Mouse (Mus musculus) CH12.LX (cell line): ENCODE measurements at regions not wholly inside any gene's neighbourhood (a gene's known extent, or its start where the extent isn't known, plus 50 kb on each side); places are given as distances from the start of the nearest gene placed in this dataset.

ENCODE experiments used
- DNase-seq: peaks from one replicate; pipeline ENCODE4 v3.0.0-alpha.2; 2013; ENCODE audit errors: extremely low read depth
- H3K27ac ChIP-seq: 2 replicates; pipeline ENCODE4 v1.5.1; 2012; ENCODE audit warnings: low read depth, mild to moderate bottlenecking, control low read depth, moderate library complexity; ENCODE audit not compliant: insufficient read depth
- H3K27me3 ChIP-seq: replicated peaks from 2 replicates; pipeline ENCODE3; 2012; ENCODE audit warnings: inconsistent platforms
- H3K36me3 ChIP-seq, 2 experiments: replicated peaks in 1 of 2; 2 replicates each; pipeline versions ENCODE3 to v1.6.1; 2012; ENCODE audit warnings: inconsistent platforms in 1 of 2, low read length in 1 of 2, mild to moderate bottlenecking in 1 of 2, mixed read lengths in 1 of 2, moderate library complexity in 1 of 2; ENCODE audit not compliant: control insufficient read depth in 1 of 2, insufficient read depth in 1 of 2
- H3K4me1 ChIP-seq, 2 experiments: 2 replicates each; pipeline ENCODE4 v1.6.1; 2012; ENCODE audit warnings: inconsistent platforms in 1 of 2, moderate library complexity in 1 of 2; ENCODE audit not compliant: insufficient read depth in 2 of 2, control insufficient read depth in 1 of 2
- H3K4me2 ChIP-seq: 2 replicates; pipeline ENCODE4 v1.6.1; 2012; ENCODE audit warnings: low read depth, mild to moderate bottlenecking, control low read depth; ENCODE audit not compliant: poor library complexity, insufficient read depth, severe bottlenecking
- H3K4me3 ChIP-seq, 3 experiments: fragments of 150-350 bp in 1 of 3; sonication (generic) in 1 of 3; replicated peaks in 1 of 3; 2 replicates each; pipeline versions ENCODE3 to v1.5.1; 2011 to 2012; ENCODE audit warnings: low read depth in 2 of 3, low read length in 2 of 3, mild to moderate bottlenecking in 2 of 3, moderate library complexity in 2 of 3, control low read depth in 1 of 3, improper control_type of control experiment in 1 of 3, inconsistent platforms in 1 of 3, mixed read lengths in 1 of 3; ENCODE audit not compliant: poor library complexity in 1 of 3
- H3K79me2 ChIP-seq: replicated peaks from 2 replicates; pipeline ENCODE4 v1.6.1; 2012; ENCODE audit warnings: mild to moderate bottlenecking, moderate library complexity; ENCODE audit not compliant: control insufficient read depth, poor library complexity, insufficient read depth, severe bottlenecking; ENCODE audit errors: extremely low read depth
- H3K9ac ChIP-seq: 2 replicates; pipeline ENCODE4 v1.6.1; 2012; ENCODE audit warnings: low read depth, mild to moderate bottlenecking, control low read depth, moderate library complexity; ENCODE audit not compliant: insufficient read depth
- H3K9me3 ChIP-seq: replicated peaks from 2 replicates; pipeline ENCODE3; 2012; ENCODE audit warnings: low read length, inconsistent platforms, mixed read lengths
- BHLHE40 ChIP-seq: IDR thresholded peaks from 2 replicates; pipeline ENCODE4 v1.6.1; 2011; ENCODE audit warnings: mild to moderate bottlenecking, low read depth, low read length, improper control_type of control experiment
- CHD2 ChIP-seq: IDR thresholded peaks from 2 replicates; pipeline ENCODE4 v1.6.1; 2011; ENCODE audit warnings: low read length, improper control_type of control experiment
- E2F4 ChIP-seq: IDR thresholded peaks from 2 replicates; pipeline ENCODE4 v1.6.1; 2011; ENCODE audit warnings: low read depth, low read length, improper control_type of control experiment; ENCODE audit not compliant: insufficient replicate concordance
- ELF1 ChIP-seq: IDR thresholded peaks from 2 replicates; pipeline ENCODE4 v1.6.1; 2014; ENCODE audit warnings: low read depth, mild to moderate bottlenecking, inconsistent platforms, low read length, improper control_type of control experiment
- ETS1 ChIP-seq: conservative IDR thresholded peaks from 2 replicates; pipeline ENCODE4 v1.6.1; 2012; ENCODE audit warnings: low read depth, mild to moderate bottlenecking, inconsistent platforms, low read length, improper control_type of control experiment, moderate library complexity
- GABPA ChIP-seq: IDR thresholded peaks from 2 replicates; pipeline ENCODE4 v1.6.1; 2012; ENCODE audit warnings: low read depth, low read length, improper control_type of control experiment, inconsistent platforms; ENCODE audit not compliant: insufficient replicate concordance
- IRF4 ChIP-seq: IDR thresholded peaks from 2 replicates; pipeline ENCODE4 v1.6.1; 2014; ENCODE audit warnings: low read depth, mild to moderate bottlenecking, inconsistent platforms, low read length, improper control_type of control experiment
- KAT2A ChIP-seq: IDR thresholded peaks from 2 replicates; pipeline ENCODE4 v1.6.1; 2012; ENCODE audit warnings: low read length, improper control_type of control experiment, inconsistent platforms; ENCODE audit not compliant: insufficient replicate concordance
- NELFE ChIP-seq: IDR thresholded peaks from 2 replicates; pipeline ENCODE4 v1.6.1; 2011; ENCODE audit warnings: low read depth, low read length, improper control_type of control experiment
- NRF1 ChIP-seq: IDR thresholded peaks from 2 replicates; pipeline ENCODE4 v1.6.1; 2014; ENCODE audit warnings: low read depth, mild to moderate bottlenecking, inconsistent platforms, low read length, improper control_type of control experiment, moderate library complexity
- POLR2AphosphoS2 ChIP-seq: IDR thresholded peaks from 2 replicates; pipeline ENCODE4 v1.6.1; 2011; ENCODE audit warnings: low read depth, low read length, improper control_type of control experiment
- RAD21 ChIP-seq: IDR thresholded peaks from 2 replicates; pipeline ENCODE4 v1.6.1; 2011; ENCODE audit warnings: low read depth, mild to moderate bottlenecking, low read length, improper control_type of control experiment, moderate library complexity
- SMC3 ChIP-seq: IDR thresholded peaks from 2 replicates; pipeline ENCODE4 v1.6.1; 2011; ENCODE audit warnings: low read depth, low read length, improper control_type of control experiment
- TBP ChIP-seq: conservative IDR thresholded peaks from 2 replicates; pipeline ENCODE4 v1.6.1; 2011; ENCODE audit warnings: low read depth, low read length, improper control_type of control experiment
- TCF12 ChIP-seq: IDR thresholded peaks from 2 replicates; pipeline ENCODE4 v1.6.1; 2014; ENCODE audit warnings: low read depth, mild to moderate bottlenecking, inconsistent platforms, low read length, improper control_type of control experiment
- USF1 ChIP-seq: IDR thresholded peaks from 2 replicates; pipeline ENCODE4 v1.6.1; 2014; ENCODE audit warnings: low read depth, mild to moderate bottlenecking, inconsistent platforms, low read length, improper control_type of control experiment
- USF2 ChIP-seq: conservative IDR thresholded peaks from 2 replicates; pipeline ENCODE4 v1.6.1; 2011; ENCODE audit warnings: low read depth, low read length, improper control_type of control experiment
- ZKSCAN1 ChIP-seq: IDR thresholded peaks from 2 replicates; pipeline ENCODE4 v1.6.1; 2012; ENCODE audit warnings: low read depth, inconsistent platforms, low read length, improper control_type of control experiment, borderline replicate concordance
- ZMIZ1 ChIP-seq: IDR thresholded peaks from 2 replicates; pipeline ENCODE4 v1.6.1; 2012; ENCODE audit warnings: low read depth, mild to moderate bottlenecking, inconsistent platforms, low read length, improper control_type of control experiment
- ZNF384 ChIP-seq: IDR thresholded peaks from 2 replicates; pipeline ENCODE4 v1.6.1; 2012; ENCODE audit warnings: low read depth, low read length, improper control_type of control experiment, inconsistent platforms
- dilution Hi-C: fragments of 300-500 bp; cut with MboI; formaldehyde crosslinking; loops from 2 replicates; pipeline ENCODE4 v1.14.3; 2020; ENCODE audit warnings: low sequenced_read_pairs; ENCODE audit not compliant: extremely low pct_unique_long_range_greater_than_20kb, extremely low pct_ligation_motif_present
- in situ Hi-C: fragments of 300-500 bp; cut with MboI; formaldehyde crosslinking; loops from 3 replicates; pipeline ENCODE4 v1.14.3; 2019; ENCODE audit warnings: low sequenced_read_pairs, low pct_ligation_motif_present, low pct_unique_long_range_greater_than_20kb, mixed read lengths

DNA sequence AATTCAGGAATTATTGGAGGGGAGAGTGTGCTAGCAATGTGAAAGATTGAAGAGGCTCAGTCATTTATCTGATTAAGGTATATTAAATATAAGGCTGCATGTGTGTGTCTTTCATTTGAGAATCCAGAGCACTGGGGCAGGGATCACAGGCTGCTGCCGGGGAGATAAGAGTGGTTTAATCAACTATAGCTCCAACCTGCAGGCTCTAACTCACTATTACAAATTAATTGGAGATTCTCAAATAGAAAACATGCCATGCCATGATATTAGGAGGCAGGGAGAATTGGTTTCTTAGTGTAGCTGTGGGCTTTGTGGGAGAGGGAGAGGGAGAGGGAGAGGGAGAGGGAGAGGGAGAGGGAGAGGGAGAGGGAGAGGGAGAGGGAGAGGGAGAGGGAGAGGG, 165.9 kb upstream of the Gm5148 start:
- Histone ChIP-seq H3K9me3 (peaks cover 2% of the 10 kb centered on the region), H3K27ac (no peak overlapping the region), H3K79me2 (no peaks in the 10 kb centered on the region), H3K27me3 (no peaks in the 10 kb centered on the region), H3K4me3 (no peak overlapping the region), H3K9ac (no peak overlapping the region), H3K4me2 (no peak overlapping the region), H3K36me3 (no peaks in the 10 kb centered on the region), H3K4me1 (no peaks in the 10 kb centered on the region)
- no peak for TF ChIP-seq TCF12
- TF ChIP-seq TBP, result no peak
- TF ChIP-seq ZNF384, result no peak
- no peak for TF ChIP-seq ELF1
- no peak for TF ChIP-seq ZKSCAN1
- no peak for TF ChIP-seq IRF4
- no peak for TF ChIP-seq CHD2
- no peak for TF ChIP-seq POLR2AphosphoS2
- no peak for TF ChIP-seq SMC3
- no peak for TF ChIP-seq NELFE
- no peak for TF ChIP-seq ZMIZ1
- no peak for TF ChIP-seq USF1
- dilution Hi-C loops, result no loop called here
- in situ Hi-C loops, result no loop called here
- DNase-seq, result no peak

DNA sequence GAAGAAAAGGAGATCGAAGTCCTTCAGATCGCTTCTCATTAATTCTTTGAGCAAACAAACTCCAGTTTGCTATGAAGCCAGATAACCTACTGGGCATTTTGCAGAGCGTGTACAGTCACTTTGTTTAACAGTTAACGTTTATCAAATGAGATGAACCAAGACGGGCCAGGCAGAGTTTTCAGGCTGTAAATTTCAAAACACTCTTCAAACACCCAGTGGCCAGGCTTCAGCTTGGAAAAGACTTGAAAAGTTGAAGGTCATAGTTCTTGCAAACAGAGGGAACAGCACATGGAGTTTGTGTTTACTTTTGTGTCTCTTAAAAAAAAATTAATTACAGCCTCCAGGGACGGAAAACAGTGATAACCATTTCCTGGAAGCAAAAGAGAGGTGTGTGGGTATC, 164.2 kb upstream of the Gm5148 start:
- in situ Hi-C loops, result no loop called here
- dilution Hi-C loops, result no loop called here

More for the DNA sequence above, 164.2 kb upstream of the Gm5148 start:
- Histone ChIP-seq H3K79me2 (no peaks in the 10 kb centered on the region), H3K9ac (no peak overlapping the region), H3K4me3 (no peak overlapping the region), H3K9me3 (peaks cover 2% of the 10 kb centered on the region), H3K27ac (no peak overlapping the region), H3K27me3 (no peaks in the 10 kb centered on the region), H3K4me2 (no peak overlapping the region), H3K4me1 (no peaks in the 10 kb centered on the region), H3K36me3 (no peaks in the 10 kb centered on the region)
- DNase-seq, result no peak
- no peak for TF ChIP-seq USF1
- no peak for TF ChIP-seq NELFE
- no peak for TF ChIP-seq TBP
- no peak for TF ChIP-seq RAD21
- no peak for TF ChIP-seq TCF12
- no peak for TF ChIP-seq ZMIZ1
- no peak for TF ChIP-seq ETS1
- TF ChIP-seq KAT2A, result no peak
- TF ChIP-seq USF2, result no peak
- TF ChIP-seq GABPA, result no peak
- TF ChIP-seq ZKSCAN1, result no peak
- TF ChIP-seq E2F4, result no peak
- no peak for TF ChIP-seq CHD2
- TF ChIP-seq NRF1, result no peak
- no peak for TF ChIP-seq BHLHE40
